Mouse (Mus musculus) gastrocnemius, adult 8-10 months (tissue): ENCODE data around the gene Tnfaip2. TPM values are rescaled to one million over a fixed set of nuclear protein-coding genes. Genes with fewer than 3 reads are reported as not detected.
A peak's percentile ranks its signal among the peaks of the same experiment; 100 is the strongest.

Experiments used
- DNase-seq, 2 experiments: peaks; one replicate each; pipeline ENCODE4 v3.0.0; 2022; ENCODE audit warnings: low spot score in 2 of 2
- total RNA-seq, 4 experiments: library from RNA; stranded (reverse); gene quantifications; 2 replicates each; pipeline ENCODE4 v1.2.4; 2022

Tnfaip2 gene
- total RNA-seq, 4 experiments from 2014 or later, result 17.0 to 41.0 (median 32.6) TPM

GRCm38 (mm10) chr12:111427438-111428113 is 14.7 kb upstream of the Tnfaip2 start:
- no peak for DNase-seq

DNA sequence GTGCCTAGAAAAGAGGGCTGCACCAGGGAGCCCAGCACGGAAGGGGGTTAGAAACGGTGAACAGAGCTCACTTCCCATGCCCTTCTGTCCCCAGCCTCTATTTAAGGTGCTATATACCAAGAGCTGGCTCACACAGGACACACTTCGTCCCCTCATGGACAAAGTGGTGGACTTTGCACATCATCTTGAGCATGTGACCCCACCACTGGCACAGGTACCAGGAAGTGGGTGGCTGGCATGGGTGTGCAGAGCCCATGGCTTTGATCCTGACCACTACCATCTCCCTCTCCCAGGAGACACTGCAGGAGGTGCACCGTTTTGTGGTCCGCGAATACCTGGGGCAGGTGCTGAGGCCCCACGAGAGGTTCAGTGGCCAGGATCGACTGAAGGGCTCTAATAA is 13.9 kb upstream of the Tnfaip2 start:
- DNase-seq, result no peak

GRCm38 (mm10) chr12:111428961-111429911 is 13.0 kb upstream of the Tnfaip2 start:
- no peak for DNase-seq

DNA sequence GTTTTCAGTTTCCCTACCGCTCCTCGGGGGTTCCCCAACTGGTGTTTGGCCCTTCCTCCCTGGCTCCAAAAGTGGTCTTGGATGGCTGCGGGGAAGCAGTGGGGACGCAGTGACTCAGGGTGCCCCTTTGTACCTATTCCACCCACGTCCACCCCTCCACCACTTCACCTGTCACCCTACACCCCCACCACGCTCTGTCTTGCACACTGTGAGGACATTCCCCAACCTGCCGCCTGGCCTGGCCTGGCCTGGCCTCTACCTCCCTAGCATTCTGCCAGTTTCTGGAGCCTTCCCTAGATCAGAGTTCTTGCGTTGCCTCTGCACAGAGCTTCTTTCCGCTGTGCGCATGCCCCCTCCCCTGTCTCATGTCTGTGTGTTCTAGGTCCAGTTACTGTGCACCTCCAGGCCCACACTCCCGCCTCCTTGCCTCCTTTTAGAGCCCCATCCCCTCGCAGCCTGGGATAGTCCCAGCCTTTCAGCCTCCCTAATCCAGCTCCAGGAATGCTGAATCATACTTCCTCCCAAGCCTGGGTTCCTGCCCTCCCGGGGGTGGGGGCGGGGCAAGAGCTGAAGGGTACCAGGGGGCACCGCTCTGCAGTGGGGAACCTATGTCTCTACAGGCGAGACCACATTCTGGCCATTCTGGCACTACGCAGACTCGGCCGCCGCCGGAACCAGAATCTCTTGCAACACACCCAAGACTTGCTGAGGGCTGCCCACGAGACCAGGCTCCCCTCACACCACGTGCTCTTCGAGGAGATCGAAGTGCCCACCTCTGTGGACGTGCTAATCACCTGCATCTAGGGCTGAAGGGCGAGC is 12.0 kb upstream of the Tnfaip2 start:
- peak in 1 of 2 experiments; percentile 54 for DNase-seq

DNA sequence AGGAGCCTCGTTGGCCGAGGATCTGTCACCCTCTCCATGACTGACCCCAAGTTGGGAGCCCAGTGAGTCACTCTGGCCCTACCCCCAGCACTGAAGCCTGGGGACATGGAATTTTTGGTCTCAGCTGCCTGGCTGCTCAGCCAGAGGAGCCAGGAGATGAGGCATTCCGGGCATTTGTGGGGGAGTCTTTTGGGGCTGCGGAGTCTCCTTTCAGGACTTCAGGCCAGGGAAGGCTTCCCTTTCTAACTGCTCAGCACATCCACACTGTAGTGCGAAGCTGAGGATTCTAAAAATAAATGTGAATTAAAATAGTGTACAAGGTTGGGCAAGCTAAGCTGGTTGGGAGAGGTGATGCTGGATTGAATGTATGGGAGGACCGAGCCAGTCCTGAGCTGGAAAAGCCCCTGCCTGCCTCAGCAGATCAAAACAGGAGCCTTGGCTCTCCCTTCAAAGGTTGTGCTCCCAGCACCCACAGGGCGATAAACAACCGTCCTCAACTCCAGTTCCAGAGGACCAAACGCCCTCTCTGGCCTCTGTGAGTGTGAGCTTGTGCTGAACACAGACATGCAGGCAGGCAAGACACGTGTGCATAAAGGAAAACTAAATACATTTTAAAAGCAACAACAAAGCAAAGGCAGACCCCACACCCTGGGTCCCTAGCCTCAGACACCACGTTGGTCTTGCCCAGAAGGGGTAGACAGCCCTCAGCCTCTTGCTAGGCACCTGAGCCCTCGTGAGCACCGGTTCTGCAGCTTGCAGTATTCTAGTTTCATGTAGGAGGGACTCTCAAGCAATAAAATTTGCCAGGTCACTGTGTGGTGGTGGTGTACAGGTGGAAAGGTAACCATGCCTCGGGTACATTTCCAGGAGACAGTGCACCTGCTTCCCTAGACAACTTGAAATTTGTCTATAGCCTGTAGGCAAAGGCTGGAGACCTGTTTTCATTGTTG is 11.1 kb upstream of the Tnfaip2 start:
- peak; percentile 50 to 67 for DNase-seq

- DNase-seq, result no peak
Measured at GRCm38 (mm10) chr12:111432097-111432496, 10.2 kb upstream of the Tnfaip2 start.

- no peak for DNase-seq
Measured at GRCm38 (mm10) chr12:111432751-111433331, 9.4 kb upstream of the Tnfaip2 start.

DNA sequence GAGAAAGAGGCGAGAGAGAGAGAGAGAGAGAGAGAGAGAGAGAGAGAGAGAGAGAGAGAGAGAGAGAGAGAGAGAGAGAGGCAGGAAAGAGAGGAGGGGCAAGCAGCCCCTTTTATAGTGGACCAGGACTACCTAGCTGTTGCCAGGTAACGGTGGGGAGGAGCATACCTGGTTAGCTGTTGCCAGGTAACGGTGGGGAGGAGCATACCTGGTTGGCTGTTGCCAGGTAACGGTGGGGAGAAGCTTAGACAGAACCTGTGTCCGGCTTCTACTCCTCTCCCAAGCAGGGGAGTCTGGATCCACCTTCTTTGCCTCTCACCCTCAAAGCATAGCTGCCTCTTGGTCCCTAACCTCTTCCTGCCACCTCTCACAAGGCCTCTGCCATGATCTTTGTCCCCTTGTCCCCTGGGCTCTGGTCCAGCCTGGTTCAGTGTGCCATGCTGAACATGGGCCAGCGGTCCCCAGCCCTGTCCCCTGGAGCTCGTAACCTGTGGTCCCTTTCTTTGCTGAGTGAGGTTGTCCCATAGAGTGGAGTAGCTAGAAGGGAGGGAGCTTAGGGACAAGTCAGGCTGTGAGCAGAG is 8.0 kb upstream of the Tnfaip2 start:
- DNase-seq, result no peak

GRCm38 (mm10) chr12:111434745-111435327 is 7.4 kb upstream of the Tnfaip2 start:
- DNase-seq, result no peak

DNA sequence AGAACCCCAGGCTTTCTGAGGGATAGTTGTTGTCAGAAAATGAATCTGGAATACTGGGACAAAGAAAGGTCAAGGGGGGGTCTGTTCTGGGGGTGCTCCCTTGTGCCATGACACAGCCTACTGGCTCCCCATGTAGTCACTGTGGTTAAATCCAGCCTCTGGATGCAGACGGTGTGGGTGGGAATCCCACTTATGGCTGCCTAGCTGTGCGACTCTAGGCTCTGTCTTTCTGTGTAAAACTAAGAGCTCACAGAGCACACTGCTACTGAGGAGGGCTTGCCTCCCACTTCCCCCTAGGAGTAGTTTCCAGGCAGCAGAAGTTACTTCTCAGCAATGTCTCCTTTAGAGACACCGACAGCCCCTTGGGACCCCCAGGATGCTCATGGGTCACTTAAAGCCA is 6.1 kb upstream of the Tnfaip2 start:
- DNase-seq, result no peak

DNA sequence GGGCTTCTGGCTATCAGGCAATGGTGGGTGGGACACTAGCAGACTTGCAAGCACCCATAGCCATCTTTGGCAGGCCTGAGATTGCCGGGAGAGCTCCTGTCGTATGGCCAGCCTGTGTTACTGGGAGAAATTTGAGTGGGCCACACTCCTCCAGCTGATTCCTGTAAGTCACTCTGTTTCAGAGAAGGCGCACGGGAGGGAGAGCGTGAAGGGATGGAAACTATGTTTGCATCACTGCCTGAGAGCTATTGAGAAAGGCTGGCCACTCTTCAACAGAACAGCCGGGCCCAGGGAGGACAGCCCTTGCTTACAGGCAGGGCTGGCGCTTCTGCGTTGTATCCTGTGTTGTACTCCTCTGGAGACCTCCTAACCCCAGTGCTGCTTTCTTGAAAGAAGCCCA is 5.6 kb upstream of the Tnfaip2 start:
- no peak for DNase-seq

- no peak for DNase-seq
Measured at GRCm38 (mm10) chr12:111437222-111437900, 4.9 kb upstream of the Tnfaip2 start.

- no peak for DNase-seq
Measured at GRCm38 (mm10) chr12:111438850-111439249, 3.4 kb upstream of the Tnfaip2 start.

DNA sequence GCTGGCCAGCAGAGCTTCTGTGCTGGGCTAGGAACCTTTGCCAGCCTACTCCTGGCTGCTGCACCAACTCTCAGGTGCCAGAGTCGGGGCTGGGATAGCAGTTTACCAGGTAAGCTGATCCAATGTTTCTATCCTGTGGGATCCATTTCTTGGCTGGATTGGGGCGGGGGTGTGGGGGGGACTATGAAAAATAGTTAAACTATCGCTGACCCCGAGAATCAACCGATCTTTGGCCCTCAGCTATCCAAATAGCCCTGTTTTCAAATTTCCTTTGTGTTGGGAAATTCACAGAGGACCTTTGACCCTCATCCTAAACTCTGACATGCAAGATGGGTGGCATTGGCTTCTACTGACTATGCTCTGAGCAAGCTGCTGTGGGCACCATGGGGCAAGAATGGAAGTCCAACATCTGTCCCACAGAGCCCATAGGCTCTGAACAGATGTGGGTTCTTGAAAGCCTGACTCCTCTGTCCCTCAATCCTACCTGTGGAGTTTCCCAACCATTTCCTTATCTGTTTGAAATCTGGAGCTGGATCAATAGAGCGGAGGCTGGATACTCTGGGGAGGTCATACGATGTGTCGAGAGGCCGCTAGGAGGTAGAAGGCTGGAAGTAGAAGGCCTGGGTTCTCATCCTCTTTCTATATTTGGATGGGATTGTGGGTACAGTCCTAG is 1.4 kb upstream of the Tnfaip2 start:
- no peak for DNase-seq

DNA sequence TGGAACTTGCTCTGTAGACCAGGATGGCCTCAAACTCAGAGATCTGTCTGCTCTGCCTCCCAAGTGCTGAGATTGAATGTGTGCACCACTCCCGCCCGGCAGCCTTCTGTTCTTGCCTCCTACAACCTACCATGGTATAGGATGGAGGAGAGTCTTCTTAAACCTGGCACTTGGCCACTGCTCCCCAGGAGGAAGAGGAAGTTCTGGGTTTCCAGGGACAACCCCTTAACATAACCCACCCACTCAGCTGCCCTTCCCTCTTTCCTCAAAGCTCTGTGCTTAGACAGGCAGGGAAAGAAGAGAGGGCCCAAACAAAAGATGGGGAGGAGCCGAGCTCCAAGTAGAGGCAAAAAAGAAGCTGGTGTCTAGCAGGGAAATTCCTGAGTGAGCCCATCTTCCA is 746 bp upstream of the Tnfaip2 start:
- no peak for DNase-seq

DNA sequence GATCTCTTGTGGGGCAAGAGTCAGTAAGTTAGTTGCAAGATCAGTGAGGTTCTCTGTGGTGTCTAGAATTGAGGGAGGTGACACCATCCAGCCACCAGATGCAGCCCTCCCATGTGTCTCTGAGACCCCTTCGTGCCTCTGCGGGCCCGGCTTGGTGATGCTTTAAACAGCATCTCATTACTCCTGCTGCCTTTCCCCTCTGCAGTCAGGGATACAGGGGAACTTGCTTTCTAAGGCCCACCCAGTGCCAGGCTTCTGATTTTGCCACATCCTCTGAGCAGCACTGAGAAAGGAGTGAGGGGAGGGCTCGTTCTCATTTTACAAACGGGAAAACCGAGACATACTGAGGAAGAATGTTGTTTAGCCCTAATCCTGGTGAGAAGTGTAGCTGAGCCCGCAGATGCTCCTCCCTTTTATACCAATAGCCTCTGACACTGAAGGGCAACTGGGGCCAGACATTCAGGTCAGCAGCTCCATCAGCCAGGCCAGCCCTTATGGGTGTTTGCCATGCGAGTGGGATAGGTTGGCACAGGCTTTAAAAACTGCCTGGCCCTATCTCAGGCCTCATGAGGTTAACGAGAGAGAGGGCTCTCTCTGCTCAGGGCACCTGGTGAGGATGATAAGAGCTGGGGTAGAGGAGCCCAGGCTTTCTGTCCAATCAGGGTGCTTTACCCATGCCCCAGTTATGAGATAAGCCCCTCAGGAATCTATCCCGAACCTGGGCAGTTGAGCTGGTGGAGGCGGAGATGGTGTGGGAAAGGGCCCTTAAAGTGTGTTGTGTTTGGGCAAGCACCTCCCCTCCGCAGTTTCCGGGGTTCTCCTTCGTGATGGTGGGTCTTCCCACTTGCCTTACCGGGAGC is 972 bp downstream of the Tnfaip2 start:
- DNase-seq, result no peak
